Mouse (Mus musculus): ENCODE measurements around the gene Pde10a. TPM values are rescaled to one million over a fixed set of nuclear protein-coding genes. Genes with fewer than 3 reads are reported as not detected.

The Pde10a gene
- polyA plus RNA-seq, 1 experiment: 0.34 TPM

DNA sequence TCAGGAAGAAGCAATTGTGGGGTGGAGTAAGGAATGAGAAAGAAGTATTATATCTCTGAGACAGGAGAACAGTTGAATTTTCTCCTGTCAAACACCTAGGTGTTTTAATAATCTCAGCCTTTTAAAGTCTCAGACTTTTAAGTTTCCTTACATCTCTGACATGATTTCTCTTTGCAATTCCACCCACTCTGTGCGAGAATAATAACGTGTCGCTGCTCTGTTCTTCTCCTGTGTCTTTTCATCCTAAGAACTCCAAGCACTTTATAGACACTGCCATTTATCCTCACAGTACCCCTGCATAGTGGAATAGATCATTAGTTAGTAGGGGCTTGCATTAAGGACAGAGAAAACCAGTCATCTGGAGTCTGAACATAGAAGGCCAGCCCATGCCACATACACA lies 217.6 kb downstream of the Pde10a start:
- Histone ChIP-seq H3ac (ENCODE audit: control insufficient read depth, insufficient read length) (no peak overlapping the region), H3K4me3 (no peak overlapping the region), H3K27me3 (ENCODE audit: control insufficient read depth, insufficient read depth, insufficient read length) (no peaks in the 10 kb centered on the region), H3K4me2 (ENCODE audit: low read depth) (no peak overlapping the region), H3K36me3 (ENCODE audit: control insufficient read depth, insufficient read depth) (no peaks in the 10 kb centered on the region), H3K79me2 (ENCODE audit: control insufficient read depth, insufficient read depth) (no peaks in the 10 kb centered on the region)
- TF ChIP-seq TCF3 (IDR thresholded peaks at IDR 0.05; ENCODE audit: insufficient read length, low read depth) (no peak), SRF (IDR thresholded peaks at IDR 0.05; ENCODE audit: control insufficient read depth, insufficient read length, low read depth) (no peak), MYOD1 (IDR thresholded peaks at IDR 0.05; ENCODE audit: control insufficient read depth in 1 of 3, insufficient read length in 2 of 3, low read depth in 2 of 3) (no peak), E2F4 (IDR thresholded peaks at IDR 0.05; ENCODE audit: insufficient read depth) (no peak), POLR2AphosphoS2 (IDR thresholded peaks at IDR 0.05; ENCODE audit: insufficient read length, low read depth) (no peak)

DNA sequence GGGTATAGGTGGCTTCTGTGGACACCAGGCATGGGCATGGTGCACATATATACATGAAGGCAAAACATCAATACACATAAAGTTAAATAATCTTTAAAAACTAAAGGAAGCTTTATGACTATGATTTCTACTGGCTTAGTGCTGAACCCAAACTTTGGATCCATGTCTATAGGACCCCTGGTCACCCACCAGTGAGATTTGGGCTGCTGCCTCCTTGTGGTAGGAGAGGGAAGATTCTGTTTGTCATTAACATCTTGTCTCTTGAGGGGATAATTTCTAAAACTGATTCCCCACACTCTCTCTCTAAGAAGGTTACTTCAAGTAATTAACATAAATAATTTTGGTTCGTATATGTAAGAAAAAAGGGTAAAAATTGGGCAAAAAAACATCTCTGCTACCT lies 220.2 kb downstream of the Pde10a start:
- Histone ChIP-seq H3K36me3 (ENCODE audit: control insufficient read depth, insufficient read depth) (no peaks in the 10 kb centered on the region), H3K27me3 (ENCODE audit: control insufficient read depth, insufficient read depth, insufficient read length) (no peaks in the 10 kb centered on the region), H3K79me2 (ENCODE audit: control insufficient read depth, insufficient read depth) (no peaks in the 10 kb centered on the region), H3K4me2 (ENCODE audit: low read depth) (no peak overlapping the region), H3ac (ENCODE audit: control insufficient read depth, insufficient read length) (no peak overlapping the region), H3K4me3 (no peak overlapping the region)
- TF ChIP-seq POLR2A (IDR thresholded peaks at IDR 0.05; ENCODE audit: insufficient read length, low read depth): no peak
- TF ChIP-seq E2F4 (IDR thresholded peaks at IDR 0.05; ENCODE audit: insufficient read depth): no peak
- no peak for TF ChIP-seq REST (IDR thresholded peaks at IDR 0.05; ENCODE audit: insufficient read depth, insufficient read length)
- TF ChIP-seq TCF12 (IDR thresholded peaks at IDR 0.05; ENCODE audit: insufficient read depth, poor library complexity, severe bottlenecking): no peak
- TF ChIP-seq MYOG (IDR thresholded peaks at IDR 0.05; ENCODE audit: control insufficient read depth in 1 of 3, insufficient read depth in 1 of 3, insufficient read length in 2 of 3, low read depth in 2 of 3): no peak
- no peak for TF ChIP-seq TCF3 (IDR thresholded peaks at IDR 0.05; ENCODE audit: insufficient read length, low read depth)
- TF ChIP-seq MYOD1 (IDR thresholded peaks at IDR 0.05; ENCODE audit: control insufficient read depth in 1 of 3, insufficient read length in 2 of 3, low read depth in 2 of 3): no peak

DNA sequence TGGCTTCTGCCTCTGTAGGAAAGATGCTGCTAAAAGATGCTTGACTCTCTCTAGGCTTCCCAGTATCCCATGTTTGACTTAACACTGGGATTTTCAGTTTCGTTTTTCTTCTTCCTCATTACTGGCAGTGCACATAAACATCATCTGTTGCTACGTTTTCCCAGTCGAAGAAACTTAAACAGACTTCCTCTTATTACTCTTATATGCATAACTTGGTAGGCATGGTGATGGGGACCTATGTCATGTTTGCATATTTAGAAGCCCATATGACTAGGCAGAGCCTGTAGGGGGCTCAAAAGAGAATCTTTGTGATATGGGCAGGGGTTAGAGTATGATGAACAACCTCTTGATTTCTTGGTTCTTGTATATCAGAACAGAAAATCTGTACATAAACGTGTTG lies 224.3 kb downstream of the Pde10a start:
- TF ChIP-seq MYOD1 (IDR thresholded peaks at IDR 0.05; ENCODE audit: control insufficient read depth in 1 of 3, insufficient read length in 2 of 3, low read depth in 2 of 3) (no peak), MYOG (IDR thresholded peaks at IDR 0.05; ENCODE audit: control insufficient read depth in 1 of 3, insufficient read depth in 1 of 3, insufficient read length in 2 of 3, low read depth in 2 of 3) (no peak), POLR2A (IDR thresholded peaks at IDR 0.05; ENCODE audit: insufficient read length, low read depth) (no peak), SRF (IDR thresholded peaks at IDR 0.05; ENCODE audit: control insufficient read depth, insufficient read length, low read depth) (no peak), E2F4 (IDR thresholded peaks at IDR 0.05; ENCODE audit: insufficient read depth) (no peak), MAX (IDR thresholded peaks at IDR 0.05; ENCODE audit: low read depth) (no peak), REST (IDR thresholded peaks at IDR 0.05; ENCODE audit: insufficient read depth, insufficient read length) (no peak)
- H3K36me3 ChIP-seq (ENCODE audit: control insufficient read depth, insufficient read depth): no peaks in the 10 kb centered on the region
- no peak overlapping the region for H3K4me2 ChIP-seq (ENCODE audit: low read depth)
- H3ac ChIP-seq (ENCODE audit: control insufficient read depth, insufficient read length): no peak overlapping the region
- H3K4me3 ChIP-seq: no peak overlapping the region
- no peaks in the 10 kb centered on the region for H3K27me3 ChIP-seq (ENCODE audit: control insufficient read depth, insufficient read depth, insufficient read length)
- H3K79me2 ChIP-seq (ENCODE audit: control insufficient read depth, insufficient read depth): no peaks in the 10 kb centered on the region

DNA sequence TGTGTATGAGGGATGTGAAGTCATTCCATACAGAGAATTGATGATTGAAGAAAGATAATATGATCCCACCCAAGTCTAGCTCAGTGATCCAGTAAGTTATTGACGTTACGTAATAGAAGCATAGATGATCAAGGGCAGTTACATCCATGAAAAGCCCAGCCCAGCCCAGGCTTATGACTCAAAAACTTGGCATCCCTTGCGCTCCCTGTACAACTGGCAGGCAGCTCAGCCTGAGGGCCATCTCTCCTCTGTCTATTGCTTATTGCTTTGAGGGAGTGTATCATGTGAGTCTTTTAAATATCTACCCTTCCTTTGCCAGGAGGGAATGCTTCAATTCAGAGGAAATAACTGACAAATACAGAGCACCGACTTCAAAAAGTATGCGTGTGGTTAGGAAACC lies 232.4 kb downstream of the Pde10a start:
- Histone ChIP-seq H3K4me3 (no peak overlapping the region), H3ac (ENCODE audit: control insufficient read depth, insufficient read length) (no peak overlapping the region), H3K4me2 (ENCODE audit: low read depth) (no peak overlapping the region), H3K36me3 (ENCODE audit: control insufficient read depth, insufficient read depth) (no peaks in the 10 kb centered on the region), H3K79me2 (ENCODE audit: control insufficient read depth, insufficient read depth) (no peaks in the 10 kb centered on the region), H3K27me3 (ENCODE audit: control insufficient read depth, insufficient read depth, insufficient read length) (no peaks in the 10 kb centered on the region)
- TF ChIP-seq SRF (IDR thresholded peaks at IDR 0.05; ENCODE audit: control insufficient read depth, insufficient read length, low read depth) (no peak), REST (IDR thresholded peaks at IDR 0.05; ENCODE audit: insufficient read depth, insufficient read length) (no peak)

DNA sequence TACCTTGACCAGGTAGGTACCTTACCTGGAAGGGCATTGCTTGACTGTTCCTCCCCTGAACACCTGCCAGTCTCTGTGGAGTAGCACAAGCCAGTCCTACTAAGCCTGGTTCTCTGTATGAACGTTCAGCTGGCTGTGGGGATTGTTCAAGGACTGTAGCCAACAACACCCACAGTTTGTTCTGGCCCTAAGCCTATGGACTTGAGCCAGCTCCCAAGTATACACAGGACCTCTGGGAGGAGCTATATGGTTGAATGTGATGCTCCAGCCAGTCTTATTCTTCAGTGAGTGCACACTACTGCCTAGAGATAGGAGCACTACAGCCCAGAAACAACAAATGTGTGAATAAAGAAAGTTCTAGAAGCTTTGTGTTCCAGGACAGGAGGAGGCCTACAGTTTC lies 238.1 kb downstream of the Pde10a start:
- no peaks in the 10 kb centered on the region for H3K79me2 ChIP-seq (ENCODE audit: control insufficient read depth, insufficient read depth)
- H3K4me3 ChIP-seq: no peak overlapping the region
- no peak overlapping the region for H3ac ChIP-seq (ENCODE audit: control insufficient read depth, insufficient read length)
- H3K27me3 ChIP-seq (ENCODE audit: control insufficient read depth, insufficient read depth, insufficient read length): no peaks in the 10 kb centered on the region
- no peaks in the 10 kb centered on the region for H3K36me3 ChIP-seq (ENCODE audit: control insufficient read depth, insufficient read depth)
- no peak overlapping the region for H3K4me2 ChIP-seq (ENCODE audit: low read depth)
- TF ChIP-seq POLR2AphosphoS2 (IDR thresholded peaks at IDR 0.05; ENCODE audit: insufficient read length, low read depth) (no peak), SRF (IDR thresholded peaks at IDR 0.05; ENCODE audit: control insufficient read depth, insufficient read length, low read depth) (no peak), CEBPB (IDR thresholded peaks at IDR 0.05; ENCODE audit: insufficient read depth, poor library complexity, severe bottlenecking) (no peak), REST (IDR thresholded peaks at IDR 0.05; ENCODE audit: insufficient read depth, insufficient read length) (no peak)

DNA sequence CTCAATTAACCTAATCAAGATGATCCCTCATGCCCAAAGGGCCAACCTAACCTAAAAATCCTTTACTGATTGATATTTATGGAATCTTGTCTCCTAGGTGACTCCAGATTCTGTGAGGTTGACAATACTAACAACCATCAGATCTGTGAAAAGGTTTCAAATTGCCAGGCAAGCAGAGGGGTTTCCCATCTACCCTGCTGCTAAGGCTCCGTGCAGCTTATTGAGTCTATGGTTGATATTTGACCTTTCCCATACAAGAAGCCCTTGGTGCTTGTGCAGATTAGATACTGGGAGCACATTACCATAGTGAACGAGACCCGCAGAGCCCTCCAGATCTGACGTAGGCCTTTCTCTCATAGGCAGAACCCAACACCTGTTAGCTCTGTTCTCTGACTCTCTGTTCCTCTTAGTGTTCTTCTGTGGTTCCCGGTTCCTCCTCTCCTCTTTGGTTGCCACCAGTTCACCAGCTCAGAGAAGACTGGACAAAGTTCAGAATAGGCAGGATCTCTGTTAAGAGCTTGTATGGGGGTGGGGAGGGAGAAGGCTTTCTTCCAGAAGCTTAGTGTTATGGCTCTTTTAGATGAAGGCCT lies 240.9 kb downstream of the Pde10a start:
- Histone ChIP-seq H3K79me2 (ENCODE audit: control insufficient read depth, insufficient read depth) (no peaks in the 10 kb centered on the region), H3ac (ENCODE audit: control insufficient read depth, insufficient read length) (no peak overlapping the region), H3K36me3 (ENCODE audit: control insufficient read depth, insufficient read depth) (no peaks in the 10 kb centered on the region), H3K4me2 (ENCODE audit: low read depth) (no peak overlapping the region), H3K4me3 (no peak overlapping the region), H3K27me3 (ENCODE audit: control insufficient read depth, insufficient read depth, insufficient read length) (no peaks in the 10 kb centered on the region)
- TF ChIP-seq REST (IDR thresholded peaks at IDR 0.05; ENCODE audit: insufficient read depth, insufficient read length): no peak
- TF ChIP-seq MYOG (IDR thresholded peaks at IDR 0.05; ENCODE audit: control insufficient read depth in 1 of 3, insufficient read depth in 1 of 3, insufficient read length in 2 of 3, low read depth in 2 of 3): no peak
- TF ChIP-seq MAX (IDR thresholded peaks at IDR 0.05; ENCODE audit: low read depth): no peak

Measured in myocyte (in vitro differentiated cells).